Mouse (Mus musculus) heart, embryonic 16.5 days (tissue): ENCODE results near the gene Slc9a8. TPM values are rescaled to one million over a fixed set of nuclear protein-coding genes. Genes with fewer than 3 reads are reported as not detected.

Source experiments
- ATAC-seq: fragments of 200-750 bp; cut with Nextera tagmentation; replicated peaks from 2 replicates; pipeline ENCODE4 v1.8.0; 2017; ENCODE audit warnings: moderate number of reproducible peaks; ENCODE audit not compliant: insufficient read depth, low FRiP score; ENCODE audit errors: extremely low read depth
- H3K27ac ChIP-seq: fragments of 300-500 bp; sonication (generic); 2 replicates; pipeline ENCODE4 v1.5.1; 2014; ENCODE audit warnings: mild to moderate bottlenecking, low read length, control low read depth, moderate library complexity
- H3K27me3 ChIP-seq: fragments of 300-500 bp; sonication (generic); 2 replicates; pipeline ENCODE4 v1.6.1; 2014; ENCODE audit warnings: low read length, mixed read lengths; ENCODE audit not compliant: control insufficient read depth, insufficient read depth
- H3K36me3 ChIP-seq: fragments of 300-500 bp; sonication (generic); 2 replicates; pipeline ENCODE4 v1.6.1; 2014; ENCODE audit not compliant: control insufficient read depth, insufficient read depth
- H3K4me1 ChIP-seq: fragments of 300-500 bp; sonication (generic); 2 replicates; pipeline ENCODE4 v1.6.1; 2014; ENCODE audit warnings: low read length, mixed read lengths; ENCODE audit not compliant: control insufficient read depth, insufficient read depth
- H3K4me2 ChIP-seq: fragments of 300-500 bp; sonication (generic); 2 replicates; pipeline ENCODE4 v1.6.1; 2014; ENCODE audit warnings: low read depth, mild to moderate bottlenecking, control low read depth, low read length
- H3K4me3 ChIP-seq: fragments of 300-500 bp; sonication (generic); 2 replicates; pipeline ENCODE4 v1.5.1; 2014; ENCODE audit warnings: mild to moderate bottlenecking, control low read depth, low read length
- H3K9ac ChIP-seq: fragments of 300-500 bp; sonication (generic); 2 replicates; pipeline ENCODE4 v1.6.1; 2014; ENCODE audit warnings: low read length, control low read depth
- H3K9me3 ChIP-seq: fragments of 300-500 bp; sonication (generic); replicated peaks from 2 replicates; pipeline ENCODE4 v1.6.1; 2016; ENCODE audit warnings: low read length; ENCODE audit not compliant: control insufficient read depth
- WGBS: fragments of 180-500 bp; shearing (Covaris S2); extraction: QIAGEN DNeasy Blood & Tissue Kit; methylation state at CpG from one replicate; pipeline ENCODE4 v1.1.7; 2014; 5-methylcytosine and 5-hydroxymethylcytosine counted together
- polyA plus RNA-seq: library from polyadenylated mRNA; unstranded; fragments of >200 nt; fragmentation: Nextera tagmentation; extraction: Ambion mirVana; gene quantifications from 2 replicates; pipeline ENCODE4 v1.2.1, GENCODE M21; 2015

Gene Slc9a8
- polyA plus RNA-seq: 19.1 and 20.1 TPM in 2 replicates

DNA sequence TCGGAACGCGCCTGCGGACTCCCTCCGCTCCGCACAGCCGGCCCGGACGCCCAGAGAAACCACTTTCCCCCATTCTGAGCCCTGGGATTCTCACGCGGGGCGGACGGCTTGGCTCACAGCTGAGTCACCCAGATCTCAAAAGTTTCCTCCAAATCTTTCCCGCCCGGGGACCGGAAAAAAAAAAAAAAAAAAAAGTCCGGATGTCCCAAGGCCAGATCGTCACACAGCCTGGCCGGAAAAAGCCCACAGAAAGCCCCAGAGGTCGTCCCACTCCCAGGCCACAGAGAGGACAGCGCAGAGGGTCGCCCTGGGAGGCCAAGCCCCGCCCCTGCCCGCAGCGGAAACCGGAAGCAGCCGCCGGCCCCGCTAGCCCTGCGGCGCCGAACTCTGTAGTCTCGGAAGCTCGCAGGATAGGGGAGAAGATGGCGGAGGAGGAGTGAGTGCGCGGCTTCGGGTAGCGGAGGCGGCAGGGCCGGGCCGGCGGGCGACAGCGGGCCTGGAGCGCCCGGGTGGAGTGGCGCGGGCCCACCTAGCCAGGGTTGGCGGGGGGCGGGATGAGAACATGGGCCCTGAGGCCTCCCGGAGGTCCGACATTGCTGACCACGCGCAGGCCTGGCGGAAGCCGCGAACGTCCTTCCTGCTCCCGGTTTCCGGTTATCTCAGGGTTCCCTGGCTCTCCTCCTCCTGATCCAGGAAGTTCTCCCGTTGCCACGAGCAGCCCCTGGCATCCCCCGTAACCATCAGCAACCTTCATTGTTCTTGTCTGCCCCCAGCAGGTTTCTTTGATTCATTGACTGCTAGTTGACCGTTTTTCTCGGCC lies at the start of gene Slc9a8:
Gene Slc9a8 (plus strand): TSS at position 383 of the 820 bp plus-strand sequence.
- Histone ChIP-seq H3K27ac (peak within 1 kb of the TSS; percentile 95), H3K9ac (peak within 1 kb of the TSS; percentile 93), H3K4me3 (peak within 1 kb of the TSS; percentile 75), H3K9me3 (no peaks in the 10 kb centered on the region), H3K4me1 (peaks cover 11% of the 10 kb centered on the region), H3K36me3 (peaks cover 19% of the 10 kb centered on the region), H3K27me3 (no peaks in the 10 kb centered on the region), H3K4me2 (peak within 1 kb of the TSS; percentile 65)
- peak; percentile 97 for ATAC-seq
- under 1% methylated on average over 63 of the region's 66 CpGs for WGBS

GRCm38 (mm10) chr2:167373266-167373665 lies 48.2 kb upstream of the Slc9a8 start:
- H3K9ac ChIP-seq: no peak overlapping the region
- H3K4me1 ChIP-seq: peaks cover 29% of the 10 kb centered on the region
- H3K4me2 ChIP-seq: no peak overlapping the region
- no peaks in the 10 kb centered on the region for H3K9me3 ChIP-seq
- ATAC-seq: 0 out of 2 replicates have a peak, but pooled peaks have one; percentile 25
- WGBS: 39% methylated on average over 5 of the region's 5 CpGs
- no peak overlapping the region; the same call in 1 of the 2 replicates for H3K27ac ChIP-seq
- no peaks in the 10 kb centered on the region for H3K27me3 ChIP-seq
- H3K36me3 ChIP-seq: no peaks in the 10 kb centered on the region
- H3K4me3 ChIP-seq: no peak overlapping the region

- Histone ChIP-seq H3K4me1 (peaks cover 29% of the 10 kb centered on the region), H3K9ac (no peak overlapping the region), H3K4me2 (no peak overlapping the region), H3K27ac (no peak overlapping the region), H3K36me3 (no peaks in the 10 kb centered on the region), H3K27me3 (no peaks in the 10 kb centered on the region), H3K4me3 (no peak overlapping the region), H3K9me3 (no peaks in the 10 kb centered on the region)
- ATAC-seq: no peak
- WGBS: 90% methylated on average over 12 of the region's 12 CpGs
These were observed 47.2 kb upstream of the Slc9a8 start for GRCm38 (mm10) chr2:167374191-167374805.

DNA sequence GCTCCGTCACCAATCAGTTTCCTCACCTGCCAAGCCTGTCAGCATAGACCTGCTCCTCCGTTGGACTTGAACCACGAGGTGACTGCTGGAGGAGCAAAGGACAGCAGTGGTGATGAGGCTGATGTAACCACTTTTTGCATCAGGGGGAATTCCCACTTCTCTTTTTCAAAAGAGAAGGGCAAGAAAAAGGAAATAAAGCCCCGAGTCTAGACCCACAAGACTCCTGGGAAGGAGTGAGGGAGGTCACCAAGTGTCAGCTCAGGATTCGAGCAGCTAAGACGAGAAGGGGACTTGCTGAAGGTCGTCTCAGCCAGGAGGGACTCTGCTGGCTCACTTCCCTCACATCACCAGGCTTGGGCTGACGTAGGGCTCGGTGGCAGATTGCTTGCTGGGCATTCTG lies 46.4 kb upstream of the Slc9a8 start:
- Histone ChIP-seq H3K36me3 (no peaks in the 10 kb centered on the region), H3K4me2 (no peak overlapping the region), H3K27me3 (no peaks in the 10 kb centered on the region), H3K4me3 (no peak overlapping the region), H3K4me1 (peaks cover 29% of the 10 kb centered on the region), H3K9ac (no peak overlapping the region), H3K27ac (peak overlapping the region; percentile 27), H3K9me3 (no peaks in the 10 kb centered on the region)
- no peak for ATAC-seq
- 71% methylated on average over 9 of the region's 9 CpGs for WGBS

GRCm38 (mm10) chr2:167375688-167376087 lies 45.8 kb upstream of the Slc9a8 start:
- peak overlapping the region; percentile 44 for H3K4me2 ChIP-seq
- H3K27ac ChIP-seq: peak overlapping the region; percentile 82
- 81% methylated on average over 5 of the region's 5 CpGs for WGBS
- H3K27me3 ChIP-seq: no peaks in the 10 kb centered on the region
- ATAC-seq: no peak
- H3K9me3 ChIP-seq: no peaks in the 10 kb centered on the region
- H3K4me1 ChIP-seq: peaks cover 29% of the 10 kb centered on the region
- peak overlapping the region; percentile 21; the same call in 1 of the 2 replicates for H3K9ac ChIP-seq
- no peaks in the 10 kb centered on the region for H3K36me3 ChIP-seq
- H3K4me3 ChIP-seq: no peak overlapping the region

GRCm38 (mm10) chr2:167376160-167376564 lies 45.4 kb upstream of the Slc9a8 start:
- ATAC-seq: peak; percentile 72
- peak overlapping the region; percentile 82 for H3K27ac ChIP-seq

GRCm38 (mm10) chr2:167377697-167378096 lies 43.8 kb upstream of the Slc9a8 start:
- no peak for ATAC-seq
- Histone ChIP-seq H3K4me3 (no peak overlapping the region), H3K4me1 (peaks cover 31% of the 10 kb centered on the region), H3K9me3 (no peaks in the 10 kb centered on the region), H3K36me3 (no peaks in the 10 kb centered on the region), H3K4me2 (no peak overlapping the region), H3K27ac (no peak overlapping the region), H3K9ac (no peak overlapping the region), H3K27me3 (no peaks in the 10 kb centered on the region)
- 47% methylated on average over 3 of the region's 3 CpGs for WGBS

More at GRCm38 (mm10) chr2:167376160-167376564, 45.4 kb upstream of the Slc9a8 start:
- Histone ChIP-seq H3K36me3 (no peaks in the 10 kb centered on the region), H3K4me3 (no peak overlapping the region), H3K4me2 (peak overlapping the region; percentile 44), H3K9ac (peak overlapping the region; percentile 21; the same call in 1 of the 2 replicates), H3K9me3 (no peaks in the 10 kb centered on the region), H3K27me3 (no peaks in the 10 kb centered on the region), H3K4me1 (peaks cover 31% of the 10 kb centered on the region)
- WGBS: 49% methylated on average over 8 of the region's 8 CpGs

GRCm38 (mm10) chr2:167378972-167379371 lies 42.5 kb upstream of the Slc9a8 start:
- ATAC-seq: no peak
- Histone ChIP-seq H3K36me3 (no peaks in the 10 kb centered on the region), H3K27ac (no peak overlapping the region), H3K4me1 (peaks cover 24% of the 10 kb centered on the region), H3K9me3 (no peaks in the 10 kb centered on the region), H3K4me2 (no peak overlapping the region), H3K4me3 (no peak overlapping the region), H3K27me3 (no peaks in the 10 kb centered on the region), H3K9ac (no peak overlapping the region)
- WGBS: 52% methylated on average over 4 of the region's 4 CpGs
